Mouse (Mus musculus) liver, embryonic 12.5 days (tissue): ENCODE measurements around the gene Adh5. TPM values are rescaled to one million over a fixed set of nuclear protein-coding genes. Genes with fewer than 3 reads are reported as not detected.
"Not testable (repeated sequence)": the region's sequence is repeated elsewhere in the genome, so short reads cannot be mapped to it uniquely, and the experiment has no call there.

Experiments used
- ATAC-seq: fragments of 200-750 bp; cut with Nextera tagmentation; 2 replicates; pipeline ENCODE4 v1.8.0; 2017; ENCODE audit warnings: moderate number of reproducible peaks, mild to moderate bottlenecking, moderate library complexity
- H3K27ac ChIP-seq: fragments of 300-500 bp; sonication (generic); 2 replicates; pipeline ENCODE4 v1.5.1; 2016; ENCODE audit warnings: mild to moderate bottlenecking
- H3K27me3 ChIP-seq: fragments of 300-500 bp; sonication (generic); replicated peaks from 2 replicates; pipeline ENCODE4 v1.6.1; 2016; ENCODE audit warnings: mild to moderate bottlenecking, moderate library complexity
- H3K36me3 ChIP-seq: fragments of 300-500 bp; sonication (generic); 2 replicates; pipeline ENCODE4 v1.6.1; 2016; ENCODE audit warnings: mild to moderate bottlenecking, moderate library complexity
- H3K4me1 ChIP-seq: fragments of 300-500 bp; sonication (generic); 2 replicates; pipeline ENCODE4 v1.6.1; 2016
- H3K4me2 ChIP-seq: fragments of 300-500 bp; sonication (generic); 2 replicates; pipeline ENCODE4 v1.6.1; 2016; ENCODE audit warnings: mild to moderate bottlenecking, moderate library complexity
- H3K4me3 ChIP-seq: fragments of 300-500 bp; sonication (generic); 2 replicates; pipeline ENCODE4 v1.5.1; 2016; ENCODE audit warnings: mild to moderate bottlenecking, moderate library complexity
- H3K9ac ChIP-seq: fragments of 300-500 bp; sonication (generic); 2 replicates; pipeline ENCODE4 v1.6.1; 2016; ENCODE audit warnings: mild to moderate bottlenecking, moderate library complexity
- H3K9me3 ChIP-seq: fragments of 300-500 bp; sonication (generic); replicated peaks from 2 replicates; pipeline ENCODE4 v1.6.1; 2016; ENCODE audit warnings: mild to moderate bottlenecking, moderate library complexity
- WGBS: fragments of 180-500 bp; shearing (Covaris S2); methylation state at CpG from one replicate; pipeline ENCODE4 v1.1.7; 2016; ENCODE audit not compliant: insufficient replicate concordance; 5-methylcytosine and 5-hydroxymethylcytosine counted together
- polyA plus RNA-seq: library from polyadenylated mRNA; unstranded; fragments of >200 nt; fragmentation: Nextera tagmentation; extraction: Ambion mirVana; gene quantifications from 2 replicates; pipeline ENCODE4 v1.2.1, GENCODE M21; 2016

Gene Adh5
- polyA plus RNA-seq, 1 experiment from 2014 or later, result 98.9 TPM

DNA sequence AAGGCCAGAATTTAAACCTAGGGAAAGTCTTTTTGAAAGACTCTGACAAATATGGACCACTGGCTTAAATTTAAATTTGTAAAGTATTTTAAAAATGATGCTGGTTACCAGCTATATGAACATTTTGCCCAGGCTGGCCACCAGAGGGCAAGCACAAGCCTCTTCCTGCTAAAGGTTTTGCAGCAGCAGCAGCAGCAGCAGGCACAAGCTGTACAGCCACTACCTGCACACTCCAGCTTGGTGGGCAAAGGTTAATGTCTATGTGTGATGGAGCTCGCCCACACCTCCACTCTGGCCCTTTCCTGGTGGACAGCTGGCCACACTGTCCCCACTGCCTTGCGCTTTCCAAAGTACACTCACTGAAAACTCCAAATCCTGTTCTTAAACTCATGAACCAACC is 20.2 kb downstream of the Adh5 start:
- H3K9ac ChIP-seq, result no peak overlapping the region
- no peaks in the 10 kb centered on the region; the same call in 1 of the 2 replicates for H3K4me1 ChIP-seq
- no peaks in the 10 kb centered on the region for H3K9me3 ChIP-seq
- H3K4me3 ChIP-seq, result no peak overlapping the region
- H3K4me2 ChIP-seq, result no peak overlapping the region
- 65% methylated on average over 2 of the region's 2 CpGs for WGBS
- no peaks in the 10 kb centered on the region for H3K27me3 ChIP-seq
- peak; percentile 40; the same call in 1 of the 2 replicates for ATAC-seq
- peaks cover 96% of the 10 kb centered on the region for H3K36me3 ChIP-seq
- 0 out of 2 replicates have a peak overlapping the region, but pooled peaks have one; percentile 36 for H3K27ac ChIP-seq

DNA sequence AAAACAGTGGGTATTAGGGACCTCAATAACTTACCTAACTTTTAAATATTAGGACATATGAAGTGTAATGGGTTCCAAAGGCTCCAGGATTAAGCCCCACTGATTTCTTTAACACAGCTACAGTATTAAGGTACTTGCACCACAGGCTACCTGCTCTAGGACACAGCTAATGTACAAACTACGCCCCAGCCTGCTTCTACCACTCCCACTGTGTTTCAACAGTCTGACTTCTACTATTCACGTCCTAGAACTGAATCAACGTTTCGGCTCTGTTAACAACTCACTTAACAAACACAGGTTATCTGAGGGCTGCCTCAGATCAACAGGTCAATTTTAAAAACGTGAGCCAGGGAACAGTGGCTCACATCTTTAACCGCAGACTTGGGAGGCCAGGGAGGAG is 20.9 kb downstream of the Adh5 start:
- H3K4me3 ChIP-seq, result no peak overlapping the region
- H3K4me1 ChIP-seq, result no peaks in the 10 kb centered on the region; the same call in 1 of the 2 replicates
- H3K36me3 ChIP-seq, result peaks cover 96% of the 10 kb centered on the region
- H3K4me2 ChIP-seq, result no peak overlapping the region
- no peaks in the 10 kb centered on the region for H3K27me3 ChIP-seq
- no peak overlapping the region for H3K9ac ChIP-seq
- H3K9me3 ChIP-seq, result no peaks in the 10 kb centered on the region
- 0 out of 2 replicates have a peak, but pooled peaks have one; percentile 24 for ATAC-seq
- H3K27ac ChIP-seq, result peak overlapping the region; percentile 12; the same call in 1 of the 2 replicates
- WGBS, result 73% methylated on average over 6 of the region's 6 CpGs

DNA sequence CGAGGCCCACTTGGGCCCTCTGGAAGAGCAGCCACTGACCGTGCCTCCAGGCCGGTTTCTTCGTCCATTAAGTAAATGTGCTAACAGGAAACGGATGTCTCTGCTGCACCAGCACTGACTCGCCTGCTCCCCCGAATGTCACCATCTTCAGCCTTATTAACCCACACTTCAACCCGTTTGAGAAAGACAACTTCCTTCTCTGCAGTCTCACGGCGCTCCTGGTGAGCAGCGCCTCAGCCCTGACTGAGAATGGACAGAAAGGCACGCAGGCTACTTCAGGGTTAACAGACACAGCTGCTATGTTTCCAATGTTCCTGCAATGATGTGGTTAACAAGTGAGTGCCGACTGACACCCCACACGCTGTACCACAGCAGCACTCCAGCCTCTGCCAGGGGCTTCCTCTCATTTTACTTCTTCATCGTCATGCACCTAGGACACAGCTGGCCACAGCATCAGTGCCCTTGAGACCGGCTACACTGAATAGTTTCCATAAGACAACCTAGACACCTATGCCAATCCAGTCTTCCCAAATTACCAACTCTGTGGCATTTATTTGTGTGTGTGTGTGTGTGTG is 21.8 kb downstream of the Adh5 start:
- WGBS, result 73% methylated on average over 16 of the region's 16 CpGs
- Histone ChIP-seq H3K27me3 (no peaks in the 10 kb centered on the region), H3K4me3 (no peak overlapping the region), H3K9ac (no peak overlapping the region), H3K9me3 (no peaks in the 10 kb centered on the region), H3K4me1 (no peaks in the 10 kb centered on the region; the same call in 1 of the 2 replicates), H3K36me3 (peaks cover 97% of the 10 kb centered on the region), H3K27ac (no peak overlapping the region), H3K4me2 (no peak overlapping the region)
- ATAC-seq, result no peak; the same call in none of the 2 replicates

DNA sequence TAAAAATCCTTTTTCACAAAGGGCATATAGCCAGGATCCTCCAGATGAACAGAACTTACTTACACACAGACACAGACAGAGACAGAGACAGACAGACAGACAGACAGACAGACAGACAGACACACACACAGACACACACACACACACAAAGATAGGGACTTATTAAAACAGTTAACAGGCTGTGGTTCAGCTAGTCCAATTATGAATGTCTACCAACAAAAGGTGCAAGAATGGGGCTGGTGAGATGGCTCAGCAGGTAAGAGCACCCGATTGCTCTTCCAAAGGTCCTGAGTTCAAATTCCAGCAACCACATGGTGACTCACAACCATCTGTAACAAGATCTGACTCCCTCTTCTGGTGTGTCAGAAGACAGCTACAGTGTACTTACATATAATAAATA is 23.8 kb downstream of the Adh5 start:
- H3K36me3 ChIP-seq, result peaks cover 96% of the 10 kb centered on the region
- H3K4me2 ChIP-seq, H3K9ac ChIP-seq, H3K9me3 ChIP-seq, H3K4me3 ChIP-seq, H3K27me3 ChIP-seq, H3K27ac ChIP-seq, H3K4me1 ChIP-seq, ATAC-seq: not testable (repeated sequence)
- 79% methylated on average over 1 of the region's 1 CpGs for WGBS

DNA sequence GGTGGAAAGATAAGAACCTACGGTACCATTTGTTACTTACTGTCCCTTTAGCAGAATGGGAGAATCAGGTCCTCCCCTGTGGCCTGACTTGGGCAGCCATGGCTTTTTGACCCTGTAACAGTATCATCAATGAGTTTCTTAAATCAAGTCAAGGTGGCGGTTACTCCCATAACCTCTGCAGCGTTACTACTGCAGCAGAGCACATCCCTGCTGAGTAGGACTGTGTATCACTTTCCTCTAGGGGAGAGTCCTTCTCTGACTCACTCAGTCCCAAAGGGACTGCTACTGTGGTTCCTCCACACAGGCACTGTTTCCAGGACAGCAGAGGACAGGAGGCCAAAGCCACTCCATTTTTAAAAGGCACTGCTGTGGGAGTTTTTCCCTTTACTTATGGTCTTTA is 28.2 kb downstream of the Adh5 start:
- no peak overlapping the region for H3K9ac ChIP-seq
- WGBS, result 68% methylated on average over 3 of the region's 3 CpGs
- H3K9me3 ChIP-seq, result no peaks in the 10 kb centered on the region
- no peaks in the 10 kb centered on the region for H3K27me3 ChIP-seq
- H3K4me1 ChIP-seq, result no peaks in the 10 kb centered on the region
- no peak for ATAC-seq
- no peak overlapping the region for H3K4me3 ChIP-seq
- no peak overlapping the region for H3K4me2 ChIP-seq
- H3K27ac ChIP-seq, result no peak overlapping the region
- H3K36me3 ChIP-seq, result peaks cover 88% of the 10 kb centered on the region

DNA sequence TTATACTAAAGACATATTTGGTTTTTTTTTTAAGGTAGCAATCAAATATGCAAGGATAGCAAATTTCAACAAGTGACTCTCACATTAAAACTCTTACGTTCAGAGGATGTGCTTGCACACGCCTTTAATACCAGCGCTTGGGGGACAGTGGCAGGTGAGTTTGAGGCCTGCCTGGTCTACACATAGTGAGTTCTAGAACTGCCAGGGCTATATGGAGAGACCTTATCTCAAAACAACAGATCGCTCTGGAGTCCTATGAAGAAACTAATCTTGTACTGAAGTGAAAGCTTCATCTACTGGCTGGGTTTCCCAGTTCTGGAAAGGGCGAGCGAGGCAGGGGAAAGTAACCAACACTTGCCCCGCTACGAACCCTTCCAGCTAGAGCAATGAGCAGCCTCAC is 36.6 kb downstream of the Adh5 start:
- no peak overlapping the region for H3K9ac ChIP-seq
- H3K9me3 ChIP-seq, result 0 out of 2 replicates have a peak, but pooled peaks cover under 1% of the 10 kb centered on the region
- no peak overlapping the region for H3K4me3 ChIP-seq
- H3K4me2 ChIP-seq, result peak overlapping the region; percentile 3; the same call in 1 of the 2 replicates
- H3K4me1 ChIP-seq, result peaks cover 35% of the 10 kb centered on the region
- H3K27ac ChIP-seq, result peak overlapping the region; percentile 41; the same call in 1 of the 2 replicates
- ATAC-seq, result peak; percentile 77
- H3K36me3 ChIP-seq, result peaks cover 76% of the 10 kb centered on the region
- H3K27me3 ChIP-seq, result no peaks in the 10 kb centered on the region
- 63% methylated on average over 8 of the region's 8 CpGs for WGBS

DNA sequence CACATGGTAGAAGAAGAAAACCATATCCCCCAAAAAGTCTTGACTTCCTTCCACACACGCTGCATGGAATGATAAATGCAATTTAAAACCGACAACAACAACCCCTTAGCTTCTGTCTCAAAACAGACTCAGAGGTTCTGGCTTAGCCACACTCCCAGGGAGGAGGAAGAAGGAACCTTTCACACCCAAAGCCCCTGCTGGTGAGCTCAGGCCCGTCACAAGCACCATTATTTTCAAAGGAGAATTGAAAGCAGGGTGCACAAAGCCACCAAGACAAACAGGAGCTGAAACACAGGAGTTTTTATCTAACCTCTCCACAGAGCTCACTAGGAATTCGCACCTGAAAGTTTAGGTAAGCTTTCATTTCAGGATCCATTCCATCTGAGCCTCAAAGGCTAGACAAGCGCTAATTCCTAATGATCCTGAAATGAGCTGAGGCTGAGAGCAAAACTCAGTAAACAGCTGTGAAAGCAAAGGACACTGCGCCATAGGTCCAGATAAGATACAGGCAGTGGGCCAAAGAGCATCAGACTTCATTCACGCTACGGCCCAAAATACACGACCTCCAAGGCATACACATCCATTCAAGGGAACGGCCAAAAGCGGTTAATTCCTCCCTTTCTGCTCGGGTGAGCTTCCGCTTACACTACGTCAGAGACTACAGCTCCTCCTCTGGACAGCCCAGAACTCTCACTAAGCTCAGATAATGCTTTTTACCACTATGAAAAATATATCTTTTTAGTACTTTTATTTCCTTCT is 38.8 kb downstream of the Adh5 start:
- Histone ChIP-seq H3K9ac (no peak overlapping the region; the same call in 1 of the 2 replicates), H3K36me3 (peaks cover 83% of the 10 kb centered on the region)

DNA sequence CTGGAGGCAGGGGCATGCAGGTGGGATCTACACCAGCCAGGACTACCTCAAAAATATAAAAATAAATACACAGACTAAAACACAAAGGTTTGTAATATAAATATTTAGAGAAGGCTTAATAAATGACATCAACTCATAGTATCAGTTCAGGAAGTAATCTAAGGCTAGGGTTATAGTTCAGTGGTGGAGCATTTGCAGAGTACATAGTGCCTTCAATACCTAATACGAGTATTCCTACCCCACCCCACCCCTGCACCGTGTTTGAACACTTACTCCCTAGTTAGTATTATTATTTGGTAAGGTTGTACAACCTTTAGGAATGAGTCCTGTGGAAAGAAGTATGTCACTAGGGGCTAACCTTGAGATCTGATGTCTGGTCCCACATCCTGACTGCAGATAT is 40.3 kb downstream of the Adh5 start:
- H3K36me3 ChIP-seq, result peaks cover 86% of the 10 kb centered on the region

More for the DNA sequence above, 38.8 kb downstream of the Adh5 start:
- Histone ChIP-seq H3K4me3 (no peak overlapping the region), H3K9me3 (0 out of 2 replicates have a peak, but pooled peaks cover 5% of the 10 kb centered on the region), H3K27ac (no peak overlapping the region), H3K4me2 (no peak overlapping the region), H3K27me3 (no peaks in the 10 kb centered on the region), H3K4me1 (peaks cover 35% of the 10 kb centered on the region)
- ATAC-seq, result no peak
- WGBS, result 74% methylated on average over 14 of the region's 14 CpGs

DNA sequence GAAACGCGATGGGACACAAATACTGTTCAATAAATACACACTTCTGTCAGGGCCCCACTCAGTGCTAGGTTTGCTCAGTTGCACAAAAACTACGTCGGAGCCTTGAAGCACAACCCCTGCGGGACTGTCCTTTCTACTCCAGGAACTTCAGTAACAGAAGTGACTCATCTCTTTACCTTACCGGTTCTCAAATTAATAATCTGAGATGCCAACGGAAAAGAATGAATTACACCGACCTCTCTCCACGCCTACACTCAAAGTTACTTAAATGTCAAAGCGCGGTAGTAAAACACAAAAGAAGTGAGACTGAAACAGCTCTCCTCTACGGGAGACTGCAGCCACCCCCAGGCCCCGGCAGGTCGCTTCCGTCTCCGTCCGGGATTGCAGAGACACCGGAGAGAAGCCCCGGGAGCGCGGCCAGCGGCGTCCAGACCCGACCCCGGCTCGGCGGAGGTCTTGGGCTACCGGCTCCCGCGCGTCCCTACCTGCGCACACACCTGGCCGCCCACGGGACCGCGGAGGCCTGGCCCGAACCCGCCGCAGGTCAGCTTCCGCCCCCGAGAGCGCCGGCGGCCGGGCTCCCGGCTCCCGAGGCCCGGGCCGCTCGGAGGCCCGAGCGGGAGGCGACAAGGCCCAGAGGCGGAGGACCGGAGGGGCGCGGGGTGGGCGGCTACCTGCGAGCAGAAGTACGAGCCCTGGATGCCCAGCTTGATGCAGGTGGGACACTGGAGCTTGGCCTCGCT is 45.9 kb downstream of the Adh5 start:
- ATAC-seq, result peak; percentile 74

More for the DNA sequence above, 40.3 kb downstream of the Adh5 start:
- Histone ChIP-seq H3K4me1 (peaks cover 49% of the 10 kb centered on the region), H3K9me3 (0 out of 2 replicates have a peak, but pooled peaks cover 5% of the 10 kb centered on the region), H3K4me2 (no peak overlapping the region), H3K27me3 (no peaks in the 10 kb centered on the region), H3K9ac (no peak overlapping the region), H3K27ac (no peak overlapping the region), H3K4me3 (no peak overlapping the region)
- no peak for ATAC-seq
- 86% methylated on average over 2 of the region's 2 CpGs for WGBS

DNA sequence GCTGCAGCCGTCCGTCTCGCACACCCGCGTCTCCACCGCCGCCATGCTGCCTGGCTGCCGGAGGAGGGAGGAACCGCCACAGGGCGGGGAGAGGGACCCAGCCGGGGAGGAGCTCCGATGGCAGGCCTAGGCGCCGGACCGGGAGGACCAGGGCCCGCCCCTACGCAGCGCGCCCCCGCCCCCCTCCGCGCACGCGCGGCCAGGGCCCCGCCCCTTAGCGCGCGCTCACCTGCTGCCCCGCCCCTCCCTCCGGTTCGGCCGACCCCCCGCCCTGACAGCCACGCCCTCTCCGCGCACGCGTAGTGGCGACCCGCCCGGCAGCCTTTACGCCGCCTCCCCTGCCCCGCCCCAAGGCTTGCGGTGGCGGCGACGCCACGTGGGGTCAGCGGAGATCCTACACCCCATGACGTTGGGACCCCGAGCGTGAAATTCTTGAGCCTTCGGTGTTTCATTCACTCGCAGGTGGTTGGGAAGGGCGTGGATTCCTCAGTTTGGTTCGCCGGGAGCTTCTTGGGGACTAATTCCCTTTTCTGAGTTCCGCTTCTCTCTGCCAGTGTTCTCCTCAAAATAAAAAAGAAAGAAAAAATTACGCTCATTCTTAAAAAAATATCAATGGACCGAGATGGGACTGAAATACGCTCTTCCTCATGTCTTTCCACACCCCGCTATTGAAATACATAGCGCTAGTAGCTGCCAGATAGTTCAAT is 46.6 kb downstream of the Adh5 start, which contains the start of gene Metap1:
Metap1 (minus strand) TSS at position 189 of the 707 bp plus-strand sequence.
- Histone ChIP-seq H3K4me1 (peaks cover 30% of the 10 kb centered on the region), H3K36me3 (peaks cover 29% of the 10 kb centered on the region), H3K27ac (peak within 1 kb of the TSS; percentile 78), H3K27me3 (no peaks in the 10 kb centered on the region), H3K9ac (peak within 1 kb of the TSS; percentile 95), H3K4me3 (peak within 1 kb of the TSS; percentile 95), H3K4me2 (peak within 1 kb of the TSS; percentile 86), H3K9me3 (0 out of 2 replicates have a peak, but pooled peaks cover 4% of the 10 kb centered on the region)
- ATAC-seq, result peak; percentile 99
- under 1% methylated on average over 49 of the region's 65 CpGs for WGBS

More for the DNA sequence above, 45.9 kb downstream of the Adh5 start:
- Histone ChIP-seq H3K4me3 (peak overlapping the region; percentile 95), H3K36me3 (peaks cover 36% of the 10 kb centered on the region), H3K4me2 (peak overlapping the region; percentile 86), H3K4me1 (peaks cover 26% of the 10 kb centered on the region), H3K9ac (peak overlapping the region; percentile 95), H3K9me3 (0 out of 2 replicates have a peak, but pooled peaks cover 5% of the 10 kb centered on the region), H3K27me3 (no peaks in the 10 kb centered on the region), H3K27ac (peak overlapping the region; percentile 78)
- under 1% methylated on average over 61 of the region's 61 CpGs for WGBS

DNA sequence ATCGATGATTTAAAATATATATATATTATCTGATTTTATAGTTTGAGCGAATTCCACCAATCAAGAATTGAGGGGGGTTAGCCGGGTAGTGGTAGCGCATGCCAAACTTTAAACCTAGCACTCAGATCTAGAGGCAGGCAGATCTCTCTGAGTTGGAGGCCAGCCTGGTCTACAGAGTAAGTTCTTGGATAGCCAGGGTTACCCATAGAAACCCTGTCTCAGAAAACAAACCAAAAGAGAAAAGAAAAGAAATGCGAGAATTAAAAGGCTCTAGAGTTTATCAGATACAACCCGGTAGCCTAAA is 47.1 kb downstream of the Adh5 start:
- Histone ChIP-seq H3K4me2 (peak overlapping the region; percentile 86), H3K9ac (peak overlapping the region; percentile 75), H3K4me1 (peaks cover 35% of the 10 kb centered on the region), H3K36me3 (peaks cover 24% of the 10 kb centered on the region), H3K27ac (peak overlapping the region; percentile 68; the same call in 1 of the 2 replicates), H3K9me3 (no peaks in the 10 kb centered on the region), H3K4me3 (peak overlapping the region; percentile 95), H3K27me3 (no peaks in the 10 kb centered on the region)
- 6% methylated on average over 6 of the region's 6 CpGs for WGBS
- no peak for ATAC-seq
